Mouse (Mus musculus): ENCODE measurements around the gene Tiam1. TPM values are rescaled to one million over a fixed set of nuclear protein-coding genes. Genes with fewer than 3 reads are reported as not detected.

Gene Tiam1
- total and polyA plus RNA-seq, 2 experiments, result 0.27 to 0.65 TPM

DNA sequence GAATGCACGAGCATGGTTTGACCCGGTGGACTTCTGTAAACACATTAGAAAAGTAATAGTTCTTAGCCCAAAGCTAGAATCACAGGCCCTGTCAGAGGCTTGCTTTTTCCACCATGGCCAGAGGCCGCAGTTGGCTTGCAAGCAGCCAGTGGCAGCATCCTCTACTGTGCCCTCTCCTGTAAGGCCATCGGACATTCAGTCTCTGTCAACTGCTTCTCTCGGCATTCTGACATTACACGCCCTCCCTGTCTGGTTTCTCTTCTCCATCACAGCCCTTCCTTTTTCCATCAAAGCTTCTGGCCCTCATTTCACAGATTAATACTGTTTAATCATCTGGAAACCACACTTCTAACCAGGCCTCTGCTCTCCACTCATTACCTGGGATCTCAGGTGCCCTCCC is 193.3 kb downstream of the Tiam1 start:
- Histone ChIP-seq H3K27me3 (ENCODE audit: control insufficient read depth, insufficient read depth, low read length) (no peaks in the 10 kb centered on the region), H3K27ac (replicated peaks; ENCODE audit: insufficient read depth, low read depth, low read length) (no peak overlapping the region), H3K4me3 (ENCODE audit: insufficient read depth, low read depth, low read length) (no peak overlapping the region), H3K79me2 (ENCODE audit: control insufficient read depth, insufficient read depth, low read length) (no peaks in the 10 kb centered on the region), H3K9ac (ENCODE audit: low read depth, low read length) (no peak overlapping the region), H3K4me1 (ENCODE audit: control insufficient read depth, insufficient read depth, low read length) (no peaks in the 10 kb centered on the region), H3K36me3 (ENCODE audit: control insufficient read depth, insufficient read depth, low read length) (no peaks in the 10 kb centered on the region)
- no peak for DNase-seq (ENCODE audit: extremely low read depth, low read depth, low spot score)
- WGBS, result 92% methylated on average over 6 of the region's 6 CpGs
- no peak for TF ChIP-seq POLR2A (IDR thresholded peaks at IDR 0.05; ENCODE audit: extremely low read depth, insufficient read depth, low read length)
- no peak for TF ChIP-seq CTCF (IDR thresholded peaks at IDR 0.05; ENCODE audit: low read depth, low read length)

DNA sequence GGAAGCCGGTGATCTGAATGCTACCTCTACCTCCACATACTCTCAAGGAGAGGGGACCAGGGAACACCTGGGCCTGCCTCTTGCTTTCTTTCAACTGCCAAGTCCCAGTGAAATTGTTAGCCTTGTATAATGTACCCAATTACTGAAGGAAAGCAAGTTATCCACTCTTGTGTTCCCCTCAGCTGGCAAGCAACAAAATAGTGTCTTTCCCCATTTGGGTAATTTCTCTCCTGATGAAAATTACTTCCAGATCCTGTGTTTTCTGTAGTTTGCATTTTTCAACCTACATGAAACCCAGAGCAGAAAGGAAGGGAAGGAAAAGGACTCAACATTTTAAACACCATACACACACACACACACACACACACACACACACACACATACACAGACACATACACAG is 195.5 kb downstream of the Tiam1 start:
- DNase-seq (ENCODE audit: extremely low read depth, low read depth, low spot score), result no peak
- H3K27ac ChIP-seq (replicated peaks; ENCODE audit: insufficient read depth, low read depth, low read length), result no peak overlapping the region
- 100% methylated on average over 1 of the region's 1 CpGs for WGBS
- H3K36me3 ChIP-seq (ENCODE audit: control insufficient read depth, insufficient read depth, low read length), result no peaks in the 10 kb centered on the region
- no peaks in the 10 kb centered on the region for H3K79me2 ChIP-seq (ENCODE audit: control insufficient read depth, insufficient read depth, low read length)
- TF ChIP-seq POLR2A (IDR thresholded peaks at IDR 0.05; ENCODE audit: extremely low read depth, insufficient read depth, low read length) (no peak), CTCF (IDR thresholded peaks at IDR 0.05; ENCODE audit: low read depth, low read length) (no peak)
- no peaks in the 10 kb centered on the region for H3K4me1 ChIP-seq (ENCODE audit: control insufficient read depth, insufficient read depth, low read length)
- no peak overlapping the region for H3K9ac ChIP-seq (ENCODE audit: low read depth, low read length)
- no peak overlapping the region for H3K4me3 ChIP-seq (ENCODE audit: insufficient read depth, low read depth, low read length)
- H3K27me3 ChIP-seq (ENCODE audit: control insufficient read depth, insufficient read depth, low read length), result no peaks in the 10 kb centered on the region; the same call in 1 of the 2 replicates

DNA sequence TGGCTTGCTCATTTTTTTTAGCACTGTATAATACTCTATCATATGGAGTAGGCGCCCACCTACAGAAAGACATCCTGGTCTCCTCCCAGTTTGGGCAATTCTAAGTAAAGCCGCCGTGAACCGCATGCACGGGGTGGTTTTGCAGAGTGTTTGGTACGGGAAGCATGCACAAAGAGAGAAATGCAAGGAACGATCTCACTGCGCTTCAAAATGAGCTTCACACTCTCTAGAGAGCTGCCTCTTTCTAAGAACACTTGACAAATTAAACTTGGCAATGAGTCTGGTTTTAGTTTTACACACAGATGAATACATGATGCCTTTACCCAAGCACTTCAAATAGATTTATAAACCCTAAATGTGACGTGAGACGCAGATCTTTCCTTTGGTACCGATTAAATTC is 196.8 kb downstream of the Tiam1 start:
- H3K27me3 ChIP-seq (ENCODE audit: control insufficient read depth, insufficient read depth, low read length), result no peaks in the 10 kb centered on the region; the same call in 1 of the 2 replicates
- H3K36me3 ChIP-seq (ENCODE audit: control insufficient read depth, insufficient read depth, low read length), result no peaks in the 10 kb centered on the region
- 96% methylated on average over 11 of the region's 11 CpGs for WGBS
- no peaks in the 10 kb centered on the region for H3K4me1 ChIP-seq (ENCODE audit: control insufficient read depth, insufficient read depth, low read length)
- DNase-seq (ENCODE audit: extremely low read depth, low read depth, low spot score), result no peak
- TF ChIP-seq POLR2A (IDR thresholded peaks at IDR 0.05; ENCODE audit: extremely low read depth, insufficient read depth, low read length), result no peak
- TF ChIP-seq CTCF (IDR thresholded peaks at IDR 0.05; ENCODE audit: low read depth, low read length), result no peak
- no peaks in the 10 kb centered on the region for H3K79me2 ChIP-seq (ENCODE audit: control insufficient read depth, insufficient read depth, low read length)
- no peak overlapping the region for H3K4me3 ChIP-seq (ENCODE audit: insufficient read depth, low read depth, low read length)
- H3K27ac ChIP-seq (replicated peaks; ENCODE audit: insufficient read depth, low read depth, low read length), result no peak overlapping the region
- H3K9ac ChIP-seq (ENCODE audit: low read depth, low read length), result no peak overlapping the region

DNA sequence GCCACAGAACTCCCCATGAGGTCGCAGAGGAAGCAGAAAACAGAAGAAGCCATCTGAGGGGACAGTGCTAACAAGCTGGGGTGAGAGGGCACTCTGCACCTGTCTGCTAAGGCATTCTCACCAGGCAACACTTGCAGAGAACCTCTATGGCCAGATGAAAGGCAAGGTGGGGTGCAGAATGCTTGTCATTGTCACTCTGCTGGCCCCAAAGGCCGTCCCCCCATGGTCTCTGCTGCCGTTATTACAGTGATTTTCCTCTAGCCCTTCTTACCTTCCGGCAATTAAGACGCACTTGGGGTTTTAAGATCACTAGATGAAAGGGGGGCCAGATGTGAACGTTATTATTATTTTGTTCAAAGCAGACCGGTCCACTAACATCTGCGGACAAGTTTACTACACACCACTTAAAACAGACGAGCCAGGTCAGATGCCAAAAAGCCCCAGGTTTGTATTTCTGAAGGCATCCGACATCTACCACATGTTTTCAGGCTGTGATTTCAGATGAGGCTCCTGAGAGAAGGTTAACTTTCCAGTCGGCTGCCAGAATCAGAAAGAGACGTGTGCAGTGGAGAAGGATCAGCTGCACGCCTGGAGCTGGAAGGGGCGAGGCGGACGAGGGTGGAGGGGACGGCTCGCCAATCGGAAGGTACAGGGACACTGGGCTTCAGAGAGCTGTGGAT is 198.8 kb downstream of the Tiam1 start:
- H3K27ac ChIP-seq (replicated peaks; ENCODE audit: insufficient read depth, low read depth, low read length), result no peak overlapping the region
- no peaks in the 10 kb centered on the region; the same call in 1 of the 2 replicates for H3K27me3 ChIP-seq (ENCODE audit: control insufficient read depth, insufficient read depth, low read length)
- H3K9ac ChIP-seq (ENCODE audit: low read depth, low read length), result no peak overlapping the region
- H3K79me2 ChIP-seq (ENCODE audit: control insufficient read depth, insufficient read depth, low read length), result no peaks in the 10 kb centered on the region
- 90% methylated on average over 19 of the region's 19 CpGs for WGBS
- no peaks in the 10 kb centered on the region for H3K36me3 ChIP-seq (ENCODE audit: control insufficient read depth, insufficient read depth, low read length)
- TF ChIP-seq CTCF (IDR thresholded peaks at IDR 0.05; ENCODE audit: low read depth, low read length) (no peak), POLR2A (IDR thresholded peaks at IDR 0.05; ENCODE audit: extremely low read depth, insufficient read depth, low read length) (no peak)
- no peak for DNase-seq (ENCODE audit: extremely low read depth, low read depth, low spot score)
- H3K4me3 ChIP-seq (ENCODE audit: insufficient read depth, low read depth, low read length), result no peak overlapping the region
- H3K4me1 ChIP-seq (ENCODE audit: control insufficient read depth, insufficient read depth, low read length), result no peaks in the 10 kb centered on the region

DNA sequence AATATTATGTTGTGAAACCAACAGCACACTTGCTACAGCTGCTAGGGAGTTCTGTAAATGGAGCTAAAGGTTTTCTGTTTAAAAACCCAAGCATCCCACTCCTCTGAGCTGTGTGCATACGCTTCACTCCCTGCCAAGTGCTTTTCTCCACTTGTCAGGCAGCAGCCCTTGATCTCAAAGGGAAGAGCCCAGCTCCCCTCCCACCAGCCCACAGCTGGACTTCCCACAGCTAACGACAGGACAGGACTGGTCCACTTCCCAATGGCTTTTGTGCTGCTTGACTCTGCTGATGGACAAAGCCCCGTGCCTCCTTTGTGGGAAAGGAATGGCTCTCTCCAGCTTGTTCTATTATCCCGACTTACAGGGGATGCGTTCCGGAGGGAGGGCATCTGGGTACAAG is 199.5 kb downstream of the Tiam1 start:
- Histone ChIP-seq H3K9ac (ENCODE audit: low read depth, low read length) (no peak overlapping the region), H3K4me1 (ENCODE audit: control insufficient read depth, insufficient read depth, low read length) (no peaks in the 10 kb centered on the region), H3K36me3 (ENCODE audit: control insufficient read depth, insufficient read depth, low read length) (no peaks in the 10 kb centered on the region), H3K27me3 (ENCODE audit: control insufficient read depth, insufficient read depth, low read length) (no peaks in the 10 kb centered on the region; the same call in 1 of the 2 replicates), H3K27ac (replicated peaks; ENCODE audit: insufficient read depth, low read depth, low read length) (no peak overlapping the region), H3K4me3 (ENCODE audit: insufficient read depth, low read depth, low read length) (no peak overlapping the region), H3K79me2 (ENCODE audit: control insufficient read depth, insufficient read depth, low read length) (no peaks in the 10 kb centered on the region)
- DNase-seq (ENCODE audit: extremely low read depth, low read depth, low spot score), result no peak
- WGBS, result 73% methylated on average over 6 of the region's 6 CpGs
- TF ChIP-seq CTCF (IDR thresholded peaks at IDR 0.05; ENCODE audit: low read depth, low read length) (no peak), POLR2A (IDR thresholded peaks at IDR 0.05; ENCODE audit: extremely low read depth, insufficient read depth, low read length) (no peak)

DNA sequence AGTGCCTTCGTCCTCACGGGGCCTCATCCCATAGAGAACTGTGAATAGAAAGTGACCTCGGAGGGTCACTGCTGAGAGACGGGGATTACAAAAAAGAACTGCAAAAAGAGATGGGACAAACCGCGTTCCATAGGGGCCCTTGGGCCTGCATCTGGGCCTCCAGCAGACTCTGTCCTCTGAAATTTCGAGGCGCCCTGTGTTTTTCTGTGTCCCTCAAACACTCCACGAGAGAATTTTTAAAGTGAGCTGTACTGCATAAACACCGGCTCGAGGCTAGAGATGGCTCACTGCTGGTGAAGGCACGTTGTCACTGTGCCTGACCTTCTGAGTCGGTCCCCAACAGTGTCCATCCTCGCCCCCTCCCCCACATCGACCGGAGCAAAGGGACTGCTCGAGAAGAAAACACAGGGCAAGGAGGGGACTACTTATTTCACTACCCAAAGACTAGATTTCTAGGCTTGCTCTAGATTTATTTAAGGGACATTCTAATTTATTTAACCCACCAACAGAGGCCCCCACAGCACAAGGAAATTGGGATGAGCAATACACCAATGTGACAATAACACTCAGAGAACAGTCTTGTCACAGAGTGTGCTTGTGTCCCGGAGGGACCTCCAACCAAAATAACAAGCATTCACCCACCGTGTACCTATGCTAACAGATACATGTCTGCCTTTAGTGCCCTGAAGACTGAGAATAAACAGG is 200.2 kb downstream of the Tiam1 start:
- no peak for TF ChIP-seq POLR2A (IDR thresholded peaks at IDR 0.05; ENCODE audit: extremely low read depth, insufficient read depth, low read length)
- TF ChIP-seq CTCF (IDR thresholded peaks at IDR 0.05; ENCODE audit: low read depth, low read length), result no peak
- Histone ChIP-seq H3K4me3 (ENCODE audit: insufficient read depth, low read depth, low read length) (no peak overlapping the region), H3K4me1 (ENCODE audit: control insufficient read depth, insufficient read depth, low read length) (no peaks in the 10 kb centered on the region), H3K79me2 (ENCODE audit: control insufficient read depth, insufficient read depth, low read length) (no peaks in the 10 kb centered on the region), H3K36me3 (ENCODE audit: control insufficient read depth, insufficient read depth, low read length) (no peaks in the 10 kb centered on the region), H3K27ac (replicated peaks; ENCODE audit: insufficient read depth, low read depth, low read length) (no peak overlapping the region), H3K27me3 (ENCODE audit: control insufficient read depth, insufficient read depth, low read length) (no peaks in the 10 kb centered on the region; the same call in 1 of the 2 replicates), H3K9ac (ENCODE audit: low read depth, low read length) (no peak overlapping the region)
- no peak for DNase-seq (ENCODE audit: extremely low read depth, low read depth, low spot score)
- WGBS, result 61% methylated on average over 19 of the region's 19 CpGs
